Mouse (Mus musculus) urinary bladder, postnatal 25 days (tissue): Measurements from ENCODE around the gene Cpn1.
"Not testable (repeated sequence)": the region's sequence is repeated elsewhere in the genome, so short reads cannot be mapped to it uniquely, and the experiment has no call there.

ENCODE experiments used
- DNase-seq: peaks from one replicate; pipeline ENCODE4 v3.0.0; 2022; ENCODE audit warnings: low spot score

Cpn1 gene

GRCm38 (mm10) chr19:43981992-43982391 is 4.4 kb downstream of the Cpn1 start:
- DNase-seq: no peak

GRCm38 (mm10) chr19:43980711-43981110 is 5.6 kb downstream of the Cpn1 start:
- no peak for DNase-seq

DNA sequence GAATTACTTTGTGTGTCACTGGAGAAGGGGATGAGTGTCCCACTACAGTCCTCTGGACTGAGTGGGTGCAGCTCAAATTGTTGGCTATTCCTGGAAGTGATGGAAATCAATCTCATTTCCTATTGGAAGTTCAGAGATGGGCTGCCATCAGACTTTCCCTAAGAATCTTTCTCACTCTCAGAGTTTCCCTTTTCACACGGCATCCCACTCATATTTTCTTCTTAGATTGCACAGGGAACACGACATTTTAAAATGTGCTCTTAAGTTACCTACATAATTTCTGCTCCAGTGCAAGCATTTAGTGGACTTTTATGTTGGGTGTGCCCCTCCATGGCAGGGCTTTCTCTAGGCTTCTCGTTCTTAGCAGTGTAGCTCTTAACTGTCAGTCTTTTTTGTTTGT is 8.6 kb downstream of the Cpn1 start:
- no peak for DNase-seq

- no peak for DNase-seq
These were observed 9.7 kb downstream of the Cpn1 start for GRCm38 (mm10) chr19:43976661-43977060.

DNA sequence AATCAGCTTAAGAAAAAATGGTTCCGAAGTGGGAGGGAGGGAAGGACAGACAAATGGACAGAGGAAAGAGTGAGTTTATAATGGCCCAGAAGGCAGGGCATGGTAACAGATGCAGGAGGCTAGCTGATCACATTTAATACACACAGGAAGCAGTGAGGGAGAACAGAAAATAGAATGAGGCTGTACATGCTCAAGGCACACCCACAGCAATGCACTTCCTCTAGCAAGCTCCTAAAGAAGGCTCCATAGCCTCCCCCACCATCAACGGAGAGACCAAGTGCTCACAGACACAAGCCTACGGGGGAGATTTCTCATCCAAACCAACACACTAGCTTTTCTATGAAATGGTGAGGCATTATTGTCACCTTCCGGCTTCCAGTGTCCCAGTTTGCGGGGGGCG is 12.1 kb downstream of the Cpn1 start:
- no peak for DNase-seq

- DNase-seq: no peak
These were observed 12.6 kb downstream of the Cpn1 start for GRCm38 (mm10) chr19:43973711-43974110.

DNA sequence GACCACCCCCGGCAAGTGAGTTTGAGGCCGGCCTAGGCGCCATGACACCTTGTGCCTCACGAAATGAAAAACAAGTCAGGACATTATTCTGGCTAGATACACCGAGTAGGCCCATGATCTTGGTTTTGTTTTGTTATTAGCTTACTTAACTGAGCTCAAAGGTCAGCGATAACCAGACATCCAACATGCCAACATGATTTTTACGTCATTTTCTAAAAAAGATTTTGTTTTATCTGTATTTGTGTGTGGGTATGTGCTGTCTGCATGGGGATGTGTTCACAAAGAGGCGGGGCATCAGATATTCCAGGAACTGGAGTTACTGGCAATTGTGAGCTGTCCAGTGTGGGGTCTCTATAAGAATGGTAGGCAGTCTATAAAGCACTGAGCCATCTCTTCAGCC is 14.2 kb downstream of the Cpn1 start:
- no peak for DNase-seq

GRCm38 (mm10) chr19:43968436-43969026 is 17.8 kb downstream of the Cpn1 start:
- no peak for DNase-seq

- DNase-seq: no peak
These were observed 19.9 kb downstream of the Cpn1 start for GRCm38 (mm10) chr19:43966481-43966880.

DNA sequence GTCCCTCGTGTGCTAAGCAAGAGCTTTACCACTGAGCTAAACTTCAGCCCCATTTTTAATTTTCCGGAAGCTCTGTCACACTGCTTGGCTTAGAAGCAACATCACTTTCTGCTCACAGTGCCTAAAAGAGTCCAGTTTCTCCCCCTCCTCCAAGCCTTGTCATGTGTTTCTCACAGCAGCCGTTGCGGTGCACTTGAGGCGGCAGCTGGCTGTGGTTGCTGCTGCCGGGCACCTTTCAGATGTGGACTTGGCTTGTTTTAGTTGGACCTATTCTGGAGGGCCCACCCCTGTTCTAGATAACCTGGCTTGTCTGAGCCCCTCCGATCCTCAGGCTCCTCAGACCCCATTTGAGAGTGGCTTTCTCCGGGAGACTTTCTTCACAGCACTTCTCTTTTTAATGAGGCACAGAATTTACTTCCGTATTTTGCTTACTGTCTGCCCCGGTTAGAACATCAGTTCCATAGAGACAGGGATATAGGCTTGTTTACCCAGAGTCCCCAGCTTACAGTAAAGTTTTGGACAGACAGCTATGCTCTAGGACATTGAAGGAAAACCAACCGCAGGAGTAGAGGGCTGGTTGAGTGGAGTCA is 20.8 kb downstream of the Cpn1 start:
- no peak for DNase-seq

DNA sequence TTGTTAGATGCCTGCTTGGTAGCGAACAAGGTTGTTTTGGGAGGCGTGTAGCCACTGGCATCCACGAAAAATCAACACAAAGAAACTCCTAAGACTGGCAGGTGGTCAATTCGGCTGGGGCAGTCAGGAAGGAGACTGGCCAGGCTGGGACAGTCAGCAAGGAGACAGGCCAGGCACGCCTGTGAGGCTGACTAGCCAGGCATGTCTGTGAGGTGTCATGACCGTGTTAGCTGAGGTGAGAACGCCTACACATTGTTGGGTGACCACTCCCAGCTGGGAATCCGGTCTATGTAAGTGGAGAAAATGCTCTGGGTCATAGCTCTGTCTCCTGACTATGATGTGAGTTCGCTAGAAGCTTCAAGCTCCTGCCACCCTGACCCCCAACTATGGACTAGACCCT is 23.6 kb downstream of the Cpn1 start:
- no peak for DNase-seq

GRCm38 (mm10) chr19:43961185-43961584 is 25.2 kb downstream of the Cpn1 start:
- no peak for DNase-seq

- DNase-seq: no peak
These were observed 26.3 kb downstream of the Cpn1 start for GRCm38 (mm10) chr19:43960014-43960413.

DNA sequence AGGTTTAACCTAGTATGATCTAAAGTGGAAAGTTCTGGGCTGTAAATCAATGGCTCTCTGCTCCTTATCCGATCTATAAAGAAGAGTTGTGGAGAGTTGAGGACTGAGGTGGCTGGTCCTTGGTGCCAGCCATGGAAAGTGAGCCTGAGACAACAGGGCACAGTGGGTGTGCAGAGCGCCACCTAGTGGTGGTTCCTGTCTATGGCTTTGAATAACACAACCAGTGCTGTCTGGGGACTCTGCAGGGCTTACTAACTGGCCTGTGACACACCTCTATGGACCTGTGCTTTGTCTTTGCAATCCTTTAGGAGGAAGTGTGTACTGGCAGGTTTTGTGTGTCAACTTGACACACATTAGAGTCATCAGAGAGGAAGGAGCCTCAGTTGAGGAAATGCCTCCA is 27.2 kb downstream of the Cpn1 start:
- DNase-seq: peak; percentile 74

GRCm38 (mm10) chr19:43957881-43958280 is 28.5 kb downstream of the Cpn1 start:
- DNase-seq: no peak

GRCm38 (mm10) chr19:43957402-43957801 is 29.0 kb downstream of the Cpn1 start:
- DNase-seq: no peak

DNA sequence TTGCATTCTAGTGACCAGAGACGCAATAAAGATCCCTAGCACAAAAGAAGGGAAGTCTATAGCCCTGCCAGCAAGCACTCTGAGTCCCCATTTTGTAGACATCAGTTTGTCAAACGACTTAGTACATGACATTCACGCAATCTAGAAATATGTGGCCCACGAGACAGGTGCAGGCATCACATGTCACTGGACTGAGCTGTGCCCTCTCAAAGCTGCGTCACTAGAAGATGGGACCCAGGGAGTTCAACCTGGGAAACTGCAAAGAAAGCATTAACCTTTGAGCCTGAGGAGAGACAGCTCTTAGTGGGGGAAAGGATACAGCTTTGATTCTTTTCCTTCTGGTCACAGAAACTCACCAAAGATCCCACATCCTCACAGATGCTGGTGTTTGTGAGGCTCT is 31.1 kb downstream of the Cpn1 start:
- DNase-seq: no peak

DNA sequence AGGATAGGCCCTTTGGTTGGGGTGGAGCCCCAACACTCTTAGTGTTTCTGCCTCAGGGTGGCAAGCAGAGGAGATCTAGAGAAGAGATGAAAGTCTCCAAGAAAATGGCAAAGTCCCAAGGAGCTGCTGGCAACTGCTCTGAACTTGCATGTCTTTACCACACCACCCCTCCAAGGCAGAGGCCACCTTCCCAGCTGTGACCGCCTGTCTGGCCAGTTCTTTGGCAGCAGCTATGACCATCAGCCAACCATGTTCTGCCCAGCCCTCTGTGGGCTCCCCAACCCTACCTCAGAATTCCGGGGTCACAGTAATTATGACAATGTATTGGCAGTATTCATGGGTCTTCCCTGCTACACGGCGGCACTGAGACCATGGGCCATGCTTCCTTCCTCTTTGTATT is 31.5 kb downstream of the Cpn1 start:
- DNase-seq: no peak

DNA sequence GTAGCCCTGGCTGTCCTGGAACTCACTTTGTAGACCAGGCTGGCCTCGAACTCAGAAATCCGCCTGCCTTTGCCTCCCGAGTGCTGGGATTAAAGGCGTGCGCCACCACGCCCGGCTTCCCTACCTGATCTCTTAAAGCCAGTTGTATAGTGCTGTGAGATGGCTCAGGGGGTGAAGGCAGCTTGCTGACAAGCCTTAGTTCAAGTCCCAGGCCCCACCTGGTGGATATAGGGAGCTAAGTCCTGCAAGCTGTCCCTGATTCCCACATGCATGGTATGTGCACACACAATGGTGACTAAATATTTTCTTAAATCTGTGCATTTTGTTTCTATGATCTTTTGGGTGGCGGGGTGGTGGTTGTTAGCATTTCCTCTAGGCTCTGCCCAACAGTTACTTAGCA is 33.4 kb downstream of the Cpn1 start:
- not testable (repeated sequence) for DNase-seq

DNA sequence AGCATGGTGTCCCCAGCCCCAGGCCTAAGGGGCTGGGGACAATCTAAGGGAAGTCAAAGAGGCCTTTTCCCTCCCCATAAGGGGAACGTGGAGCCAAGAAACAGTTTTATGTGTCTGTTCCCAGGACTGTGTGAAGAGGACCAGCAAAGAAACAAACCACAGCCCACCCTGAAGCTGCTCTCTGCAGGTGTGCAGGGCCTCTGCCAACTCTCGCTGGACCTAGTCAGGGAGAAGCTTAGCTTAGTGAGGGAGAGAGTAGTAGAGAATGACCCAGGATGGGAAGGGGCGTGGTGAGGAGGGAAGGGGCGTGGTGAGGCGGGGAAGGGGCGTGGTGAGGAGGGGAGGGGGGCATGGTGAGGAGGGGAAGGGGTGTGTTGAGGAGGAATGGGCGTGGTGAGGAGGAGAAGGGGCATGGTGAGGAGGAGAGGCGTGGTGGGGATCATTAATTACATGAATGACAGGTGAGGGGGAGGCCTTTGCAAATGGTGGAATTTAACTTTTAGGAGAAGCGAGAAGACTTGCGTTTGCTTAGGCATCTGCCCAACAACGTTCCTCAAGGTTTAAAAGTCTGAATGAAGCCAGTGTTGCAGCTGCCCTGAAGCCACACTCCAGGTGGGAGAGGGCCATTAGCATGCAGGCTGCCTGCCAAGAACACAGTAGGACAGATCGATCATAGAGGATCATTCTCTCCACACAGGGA is 37.1 kb downstream of the Cpn1 start:
- no peak for DNase-seq

- DNase-seq: no peak
These were observed 41.8 kb downstream of the Cpn1 start for GRCm38 (mm10) chr19:43944566-43944965.

GRCm38 (mm10) chr19:43943076-43943475 is 43.3 kb downstream of the Cpn1 start:
- DNase-seq: no peak

DNA sequence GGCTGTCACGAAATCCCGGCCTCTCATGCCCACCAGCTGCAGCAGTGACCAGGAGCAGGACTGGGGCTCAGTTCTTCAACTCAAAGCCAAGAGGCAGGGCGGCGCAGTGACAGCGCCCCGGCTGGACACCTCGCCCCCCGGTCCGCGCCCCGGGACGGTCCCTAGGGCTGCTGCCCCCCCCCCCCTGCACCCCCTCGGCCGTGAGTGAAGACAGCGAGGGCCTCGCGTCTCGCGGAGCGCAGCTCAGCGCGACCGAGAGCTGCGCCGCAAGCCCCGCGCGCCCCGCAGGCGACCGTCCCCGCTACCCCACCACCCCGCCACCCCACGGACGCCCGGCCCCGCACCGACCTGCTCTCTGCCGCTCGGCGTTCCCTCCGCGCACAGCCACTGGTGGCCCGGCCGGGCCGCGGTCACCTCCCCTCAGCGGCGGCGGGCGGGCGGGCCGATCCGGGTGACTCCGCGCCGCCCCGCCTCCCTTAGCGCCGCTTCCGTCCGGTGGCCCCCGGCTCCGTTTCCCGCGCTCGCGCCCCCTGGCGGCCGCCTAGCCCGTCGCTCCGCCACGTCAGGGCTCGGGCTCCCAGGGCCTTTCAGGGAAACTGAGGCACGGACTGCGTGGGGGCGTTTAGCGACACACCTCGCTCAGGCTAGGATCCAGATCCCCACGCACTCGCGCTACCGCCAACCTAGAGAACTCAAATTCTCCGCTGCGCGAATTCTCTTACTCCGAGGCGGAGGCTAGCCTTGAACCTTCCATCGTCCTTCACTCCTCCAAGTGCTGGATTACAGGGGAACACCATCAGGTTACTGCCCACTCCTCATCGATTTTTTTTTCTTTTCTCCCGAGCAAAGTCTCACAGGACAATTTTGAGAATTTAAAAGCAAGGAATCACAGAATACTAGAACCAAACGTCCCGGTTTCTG is 46.3 kb downstream of the Cpn1 start, which contains the start of gene Dnmbp:
Dnmbp (minus strand) TSS at position 423 of the 921 bp plus-strand sequence.
- peak; percentile 95 for DNase-seq
